Mouse (Mus musculus) heart, adult 11 months (tissue): ENCODE data around the gene Synpo2l.
A peak's percentile ranks its signal among the peaks of the same experiment; 100 is the strongest.

ENCODE experiments used
- DNase-seq: peaks from one replicate; pipeline ENCODE4 v3.0.0; 2022

Synpo2l gene

DNA sequence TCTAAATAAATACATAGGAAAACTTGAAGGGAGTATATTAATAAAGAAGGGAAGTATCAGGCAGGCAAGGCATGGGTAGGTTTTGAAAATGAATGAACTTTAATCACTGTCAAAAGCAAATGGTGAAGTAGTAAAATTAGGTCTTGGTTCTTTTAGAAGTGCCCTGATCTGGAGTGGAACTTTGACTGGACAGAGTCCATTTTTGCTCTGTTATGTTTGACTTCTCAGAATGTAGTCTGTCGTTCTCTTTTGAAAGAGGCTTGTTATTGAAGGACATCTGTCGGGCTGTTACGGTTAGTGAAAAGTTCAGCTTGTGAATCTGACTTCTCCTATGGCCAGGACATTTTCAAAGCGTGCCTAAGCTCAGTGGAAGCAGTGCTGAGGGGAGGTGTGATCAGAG is 9.8 kb upstream of the Synpo2l start:
- no peak for DNase-seq

DNA sequence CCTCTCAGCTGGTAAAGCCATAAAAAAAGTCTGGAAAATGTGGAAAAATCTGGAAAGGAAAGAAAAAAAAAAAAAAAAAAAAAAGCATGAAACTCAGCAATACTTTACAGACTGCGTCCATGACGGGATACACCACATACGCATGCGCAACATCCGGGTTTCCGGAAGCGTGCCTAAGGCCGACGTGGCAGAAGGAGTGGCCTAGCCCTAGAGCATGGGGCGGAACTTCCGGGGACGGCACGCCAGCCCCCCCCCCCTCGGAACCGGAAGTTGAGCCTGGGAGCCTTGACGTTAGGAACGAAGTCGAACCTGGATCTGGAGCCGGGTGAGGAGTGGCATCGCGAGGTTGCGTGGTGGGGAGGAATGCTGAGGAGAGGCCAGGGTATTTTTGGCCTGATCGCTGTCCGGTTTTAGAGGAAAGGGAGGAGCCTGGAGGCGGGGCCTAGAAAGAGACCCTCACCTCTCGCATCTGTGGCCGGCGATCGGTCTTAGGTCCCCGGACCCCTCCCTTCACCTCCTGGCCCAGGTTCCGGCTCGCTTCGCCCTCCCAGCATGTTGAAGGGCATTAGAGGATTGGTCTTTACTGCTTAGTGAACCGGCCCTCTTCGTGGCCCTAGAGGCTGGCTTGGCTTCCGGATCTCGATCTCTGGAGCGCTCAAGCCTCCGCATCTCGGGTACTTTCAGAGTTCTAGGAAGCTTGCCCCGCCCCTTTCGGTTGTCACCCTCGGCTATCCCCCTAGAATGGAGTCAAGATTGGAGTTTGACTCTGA is 6.1 kb upstream of the Synpo2l start, which contains the start of gene Sec24c:
Gene Sec24c (plus strand): TSS at position 245 of the 770 bp plus-strand sequence.
- DNase-seq = peak; percentile 99

DNA sequence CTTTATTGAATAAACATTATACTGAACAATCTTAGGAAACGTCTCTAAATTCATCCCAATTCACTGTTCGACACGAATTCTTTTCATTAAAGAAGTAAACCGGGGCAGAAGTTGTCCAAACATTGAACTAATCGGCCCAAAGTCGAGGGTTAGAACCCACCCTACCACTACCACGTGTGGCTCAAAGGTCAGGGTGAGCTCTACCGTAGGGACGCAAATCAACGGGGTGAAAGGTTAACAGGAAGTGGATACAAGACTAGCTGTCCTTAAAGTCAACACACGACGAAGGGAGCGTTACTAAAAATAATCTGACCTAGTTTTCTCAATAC is 5.5 kb upstream of the Synpo2l start:
- no peak for DNase-seq

DNA sequence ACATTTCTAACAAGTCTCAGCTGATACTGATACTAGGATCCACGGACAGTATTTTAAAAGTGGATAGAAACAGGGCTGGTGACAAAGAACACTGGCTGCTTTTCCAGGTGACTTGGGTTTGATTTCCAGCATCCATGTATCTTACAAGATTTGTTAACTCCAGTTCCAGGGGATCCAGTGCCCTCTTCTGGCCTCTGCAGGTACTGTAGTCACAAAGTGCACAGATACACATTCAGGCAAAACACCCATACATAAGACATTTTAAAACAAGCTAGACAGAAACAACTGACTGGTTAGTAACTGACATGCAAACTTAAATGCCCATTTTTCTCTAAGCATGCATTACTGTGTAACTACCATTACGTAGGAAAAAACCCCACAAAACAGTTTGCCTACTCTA is 4.8 kb upstream of the Synpo2l start:
- DNase-seq = no peak

DNA sequence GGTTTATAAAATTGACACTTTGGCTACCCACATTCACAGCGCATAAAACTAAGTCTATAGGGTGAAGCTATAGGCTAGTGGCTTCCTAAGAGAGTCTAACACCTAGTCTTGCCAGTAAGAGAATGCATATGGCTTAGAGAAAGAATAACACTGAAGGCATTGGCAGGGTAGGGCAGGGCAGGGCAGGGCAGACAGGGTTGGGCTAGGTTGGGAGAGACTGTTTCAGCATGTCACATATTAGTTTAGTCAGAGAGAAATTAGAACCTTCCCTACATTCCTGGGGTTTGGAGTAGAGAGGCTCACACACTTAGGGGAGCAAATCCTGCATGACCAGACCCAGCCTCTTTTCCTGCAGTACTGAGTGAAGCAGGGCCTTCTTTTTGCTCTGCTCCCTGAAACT is 685 bp downstream of the Synpo2l start:
- DNase-seq = no peak

DNA sequence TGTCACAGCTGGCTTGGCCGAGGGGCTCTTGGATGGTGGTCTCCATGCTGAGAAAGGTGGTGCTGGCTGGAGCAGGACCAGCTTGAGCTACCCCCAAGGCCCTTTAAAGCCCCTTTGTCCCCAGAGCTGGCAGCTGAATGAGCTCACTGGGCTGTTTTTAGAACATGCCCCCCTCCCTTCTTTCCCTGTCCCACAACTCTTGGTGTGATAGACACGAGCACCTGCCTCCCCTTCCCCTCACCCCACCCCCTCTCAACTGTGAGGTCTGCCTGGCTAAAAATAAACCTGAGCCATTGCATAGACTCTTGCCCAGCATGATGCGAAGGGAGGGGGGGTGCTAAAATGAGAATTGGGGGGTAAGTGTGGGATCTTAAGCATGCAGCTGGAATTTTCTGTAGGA is 3.7 kb downstream of the Synpo2l start:
- DNase-seq = peak; percentile 95

DNA sequence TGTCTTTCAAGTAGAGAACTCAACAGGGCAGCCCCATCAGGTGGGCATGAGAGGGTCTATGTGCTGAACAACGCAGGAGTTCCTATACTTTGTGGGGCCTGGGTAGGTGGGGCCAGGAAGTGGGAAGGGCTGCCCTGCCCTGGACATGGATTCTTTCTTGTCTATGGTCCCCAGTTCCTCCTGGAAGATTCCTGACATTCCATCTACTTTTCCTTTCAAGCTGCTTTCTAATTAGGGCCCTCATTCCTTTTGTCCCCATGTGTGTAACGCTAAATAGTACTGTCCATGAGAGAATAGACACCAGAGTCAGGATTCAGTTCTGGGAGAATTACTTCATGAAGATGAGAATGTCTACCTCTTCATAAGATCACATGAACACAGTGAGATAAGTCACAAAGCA is 4.6 kb downstream of the Synpo2l start:
- DNase-seq = no peak

DNA sequence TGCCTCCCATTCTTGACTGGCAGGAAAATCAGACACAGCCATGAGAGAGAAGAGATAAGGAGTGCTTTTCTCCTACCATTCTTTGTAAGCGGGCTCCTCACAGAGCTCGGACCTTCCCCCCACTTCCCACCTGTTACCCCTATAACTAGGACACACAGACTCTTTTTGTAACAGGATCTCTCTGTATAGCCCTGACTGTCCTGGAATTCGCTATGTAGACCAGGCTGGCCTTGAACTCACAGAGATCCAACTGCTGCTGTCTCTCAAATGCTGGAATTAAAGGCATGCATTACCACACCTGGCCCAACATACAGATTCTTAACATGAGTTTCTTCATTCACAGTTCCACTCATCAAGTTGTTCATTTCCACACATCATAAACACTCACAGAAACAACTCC is 5.4 kb downstream of the Synpo2l start:
- DNase-seq = peak; percentile 86

DNA sequence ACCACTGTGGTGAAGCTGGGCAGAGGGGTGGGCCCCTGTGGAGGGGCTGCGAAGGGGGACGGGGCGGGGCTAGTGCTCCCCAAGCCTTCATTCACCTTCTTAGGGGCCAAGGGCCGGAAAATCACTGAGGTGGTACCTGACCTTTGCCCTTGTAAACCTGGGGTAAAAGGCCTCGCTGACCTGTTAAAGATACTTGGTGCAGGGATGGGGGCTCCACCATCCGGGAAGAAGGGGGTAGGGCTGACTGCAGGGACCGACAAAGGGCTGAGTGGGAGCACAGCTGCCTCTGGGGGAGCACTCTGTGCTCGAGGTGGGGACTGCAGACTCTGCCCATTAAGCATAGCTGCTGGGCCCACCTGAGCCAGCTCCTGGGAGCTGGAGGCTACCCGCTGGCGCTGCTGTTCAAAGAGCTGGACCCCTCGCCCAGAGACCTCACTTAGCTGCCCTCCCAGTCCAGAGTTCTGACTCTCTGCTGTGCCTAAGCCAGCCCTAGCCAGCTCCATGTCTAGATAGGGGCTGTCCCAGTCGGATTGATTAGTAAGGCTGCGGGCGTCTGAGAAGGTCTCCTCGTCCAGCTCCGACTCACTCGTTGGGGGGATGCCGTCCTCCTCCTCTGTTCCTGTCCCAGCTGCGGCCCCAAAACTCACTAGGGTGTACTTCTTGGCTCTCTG is 6.4 kb downstream of the Synpo2l start:
- peak; percentile 94 for DNase-seq

DNA sequence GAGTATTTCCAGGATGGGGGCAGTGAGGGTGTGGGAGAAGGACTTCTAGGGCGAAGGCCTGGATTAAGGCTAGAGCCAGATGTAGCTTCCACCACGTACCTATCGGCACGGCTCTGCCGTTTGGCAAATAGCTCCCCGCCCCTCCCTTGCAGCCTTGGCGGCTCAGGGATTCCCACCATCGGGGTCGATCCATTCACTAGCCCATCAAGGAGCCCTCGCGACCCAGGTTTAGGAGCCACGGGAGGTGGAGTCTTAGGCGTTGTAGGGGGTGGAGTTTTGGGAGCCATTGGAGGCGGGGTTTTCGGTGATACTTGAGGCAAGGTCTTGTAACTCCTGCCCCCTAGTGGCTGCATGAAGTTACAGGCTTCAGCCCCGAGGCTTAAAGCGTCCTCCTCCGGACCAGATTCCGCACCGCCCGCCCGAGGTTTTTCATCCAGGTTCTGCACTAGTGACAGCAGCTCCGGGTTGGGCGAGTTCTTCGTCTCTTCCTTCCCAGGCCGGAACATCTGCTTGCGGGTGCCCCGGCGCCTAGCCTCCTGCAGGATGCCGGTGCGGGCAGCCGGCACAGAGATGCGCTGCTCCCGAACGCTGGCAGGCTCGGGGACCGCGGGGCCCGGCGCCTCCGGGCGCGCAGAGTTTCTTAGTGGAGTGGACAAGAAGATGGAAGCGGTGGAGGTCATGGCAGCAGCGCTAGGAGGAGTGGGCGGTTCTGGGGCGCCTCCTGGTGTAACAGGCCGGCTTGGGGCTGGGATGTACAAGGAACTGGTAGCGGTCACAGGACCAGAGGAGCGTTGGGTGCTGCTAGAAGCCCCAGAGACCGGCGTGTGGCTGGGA is 7.1 kb downstream of the Synpo2l start:
- DNase-seq = peak; percentile 99

DNA sequence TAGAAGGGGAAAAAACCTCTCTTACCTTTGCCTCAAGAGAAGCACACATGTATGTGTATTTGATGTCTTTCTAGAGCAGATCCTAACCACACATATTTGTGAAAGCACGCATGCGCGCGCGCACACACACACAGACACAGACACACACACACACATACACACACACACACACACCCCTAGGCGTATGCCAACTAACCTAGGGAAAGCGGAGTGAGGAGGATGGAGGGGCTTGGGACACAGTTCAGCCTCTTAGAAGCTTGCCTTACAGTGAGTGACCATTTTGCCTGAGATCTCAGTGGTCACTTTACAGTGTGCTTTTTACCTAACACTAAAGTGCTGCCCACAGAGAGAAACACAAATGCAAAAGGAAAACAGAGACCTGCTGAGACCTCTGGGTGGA is 8.5 kb downstream of the Synpo2l start:
- DNase-seq = no peak

DNA sequence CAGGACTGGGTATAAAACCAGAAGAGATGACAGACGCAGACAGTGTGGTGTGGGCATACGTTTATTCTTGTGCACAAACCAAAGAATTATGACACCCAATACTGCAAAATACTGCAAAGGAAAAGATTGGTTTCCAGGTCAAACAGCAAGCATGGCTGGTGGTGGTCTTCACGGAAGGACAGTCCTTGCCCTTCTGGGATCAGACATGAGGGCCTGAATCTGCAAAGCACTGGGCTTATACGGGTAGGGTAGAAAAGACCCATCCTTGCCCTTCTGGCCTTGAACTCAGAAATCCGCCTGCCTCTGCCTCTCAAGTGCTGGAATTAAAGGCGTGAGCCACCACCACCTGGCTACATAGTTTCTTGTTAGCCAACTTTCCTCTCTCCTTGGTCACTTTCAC is 9.3 kb downstream of the Synpo2l start:
- DNase-seq = no peak

DNA sequence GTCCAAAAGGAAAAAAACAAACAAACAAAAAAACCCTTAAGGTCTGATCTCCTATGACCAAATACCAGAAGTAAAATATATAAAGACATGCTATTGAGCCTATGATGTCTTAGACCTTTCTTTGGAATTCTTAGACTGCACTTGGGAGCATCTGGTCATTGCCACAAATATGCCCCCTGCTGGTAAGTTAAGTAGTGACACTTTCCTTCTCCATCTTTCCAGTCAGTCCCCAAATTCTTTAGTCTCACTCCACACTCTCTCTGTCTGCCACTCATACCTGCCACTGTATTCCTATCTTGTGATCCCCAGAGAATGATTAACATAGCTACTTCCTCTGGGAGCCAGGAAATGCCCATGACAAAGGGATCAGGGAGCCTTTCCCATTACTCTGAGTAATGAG is 9.8 kb downstream of the Synpo2l start:
- peak; percentile 89 for DNase-seq

DNA sequence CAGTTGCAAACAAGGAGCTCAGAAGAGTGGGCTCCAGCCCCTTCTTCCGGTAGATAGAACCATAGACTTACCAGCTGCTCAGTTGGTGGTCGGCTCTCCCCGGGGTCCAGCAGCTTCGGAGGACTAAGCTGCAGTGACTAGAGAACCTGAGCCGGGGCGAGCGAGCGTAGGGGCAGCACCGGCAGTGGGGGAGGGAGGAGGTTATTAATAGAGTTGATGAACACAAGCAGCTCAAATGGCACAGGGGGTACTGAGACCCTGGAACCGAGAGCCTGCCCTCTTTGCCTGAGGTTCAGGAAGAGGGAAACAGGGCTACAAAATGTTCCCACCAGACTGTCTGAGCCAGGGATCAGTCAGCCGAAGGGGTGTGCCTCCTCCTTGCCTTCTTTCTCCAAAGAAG is 11.8 kb downstream of the Synpo2l start, which contains the start of gene Myoz1:
Gene Myoz1 (minus strand): TSS at position 180 of the 400 bp plus-strand sequence.
- DNase-seq = peak; percentile 89

DNA sequence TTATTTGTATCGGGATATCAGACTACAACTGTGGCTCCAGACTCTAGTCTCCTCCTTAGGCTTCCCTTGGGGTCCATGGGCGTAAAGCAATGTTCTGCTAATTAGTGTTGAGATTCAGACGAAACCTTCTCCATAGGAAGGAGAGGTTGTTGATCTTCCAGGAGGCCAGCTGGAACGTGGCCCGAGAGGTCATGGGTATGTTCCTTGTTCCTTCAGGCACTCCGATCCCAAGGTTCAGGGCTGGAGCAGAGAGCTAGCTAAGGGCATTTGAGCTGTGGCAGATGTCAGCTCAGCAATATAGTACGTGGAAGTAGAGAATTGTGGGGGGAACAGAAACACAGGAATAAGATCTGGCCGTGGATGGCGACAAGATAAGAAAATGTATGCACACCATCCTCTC is 12.4 kb downstream of the Synpo2l start:
- peak; percentile 90 for DNase-seq

DNA sequence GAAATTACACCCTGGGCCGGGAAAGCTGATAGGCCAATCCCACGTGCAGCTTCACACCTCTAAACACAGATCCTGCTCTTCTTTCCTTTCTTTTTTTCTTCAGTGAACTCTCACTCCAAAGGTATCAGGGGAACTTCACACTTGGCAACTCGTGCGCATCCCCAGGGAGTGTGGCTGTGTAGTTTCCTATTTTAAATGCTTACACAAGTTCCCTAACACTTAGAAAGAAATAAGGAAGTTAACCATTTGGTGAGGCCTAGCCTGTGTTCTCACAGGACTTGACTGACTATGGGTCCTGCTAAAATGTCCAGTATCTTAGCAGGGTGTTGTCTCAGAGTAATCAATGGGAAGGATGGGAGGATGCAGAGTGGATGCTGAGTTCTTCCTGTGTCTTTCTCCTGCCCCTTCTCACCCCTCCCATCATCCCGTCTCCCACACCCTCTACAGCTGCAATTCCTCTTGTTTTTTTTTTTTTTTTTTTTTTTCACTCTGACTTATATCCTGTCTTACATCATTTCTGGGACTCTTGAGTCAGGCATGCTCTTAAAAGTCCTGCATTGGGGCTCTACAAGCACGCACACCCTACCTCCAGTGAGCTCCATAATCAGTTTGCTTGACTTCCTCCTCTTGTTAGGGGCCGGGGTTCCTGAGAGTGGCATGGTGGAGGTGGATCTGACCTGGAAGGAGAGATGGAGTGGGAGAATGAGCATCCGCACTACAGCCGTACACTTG is 13.3 kb downstream of the Synpo2l start:
- peak; percentile 92 for DNase-seq

DNA sequence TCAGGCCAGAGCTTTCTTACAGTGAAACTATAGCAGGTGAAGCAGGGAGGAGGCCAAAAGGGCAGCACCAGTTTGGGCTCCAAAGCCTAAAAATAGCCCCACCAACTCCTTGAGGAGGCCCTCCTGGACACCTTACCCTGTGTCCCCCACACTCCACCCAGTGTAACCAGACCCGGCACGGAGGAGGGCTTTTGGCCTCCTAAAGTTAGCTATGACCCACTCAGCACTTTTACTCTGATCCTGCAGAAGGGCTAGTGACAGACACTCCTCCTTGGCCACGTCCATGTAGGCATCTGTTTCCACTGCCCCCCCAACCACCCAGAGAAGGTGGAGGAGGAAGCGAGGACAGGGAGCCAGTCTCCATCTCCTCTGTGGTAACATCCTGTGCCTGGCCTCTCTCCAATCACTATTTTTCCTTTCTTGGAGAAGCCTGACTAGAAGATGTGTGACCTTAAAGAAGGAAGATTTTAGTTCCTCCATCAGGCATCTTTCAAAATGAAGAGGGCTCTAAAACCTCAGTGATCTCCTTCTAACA is 16.4 kb downstream of the Synpo2l start:
- DNase-seq = peak; percentile 91

DNA sequence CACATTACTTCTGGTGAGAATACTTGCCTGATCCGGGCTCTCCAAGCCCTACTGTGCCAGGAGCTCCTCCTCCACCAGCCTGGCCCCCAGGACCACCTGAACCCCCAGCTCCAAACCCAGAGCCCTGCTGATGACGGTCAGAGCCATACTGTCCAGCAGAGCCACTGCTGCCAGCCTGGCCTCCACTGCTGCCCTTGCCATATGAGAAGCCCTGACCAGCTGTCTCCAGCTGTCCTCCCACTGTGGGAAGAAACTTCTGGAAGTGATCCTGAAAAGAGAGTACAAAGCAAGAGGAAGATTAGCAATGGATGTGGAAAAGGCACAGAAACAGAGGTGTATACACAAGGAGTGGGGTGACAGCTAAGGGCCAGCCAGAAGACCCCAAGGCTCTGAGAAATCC is 17.2 kb downstream of the Synpo2l start:
- peak; percentile 96 for DNase-seq

DNA sequence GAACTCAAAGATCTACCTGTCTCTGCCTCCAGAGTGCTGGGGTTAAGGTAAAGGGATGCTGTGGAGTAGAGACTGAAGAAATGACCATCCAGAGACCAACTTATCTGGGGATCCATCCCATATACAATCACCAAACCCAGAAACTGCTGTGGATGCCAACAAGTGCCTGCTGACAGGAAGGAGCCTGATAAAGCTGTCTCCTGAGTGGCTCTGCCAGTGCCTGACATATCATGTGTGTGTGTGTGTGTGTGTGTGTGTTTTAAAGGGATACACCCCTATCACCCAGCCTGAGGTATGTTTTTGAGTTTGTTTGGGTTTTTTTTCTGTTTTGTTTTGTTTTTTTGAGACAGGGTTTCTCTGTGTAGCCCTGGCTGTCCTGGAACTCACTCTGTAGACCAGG is 21.8 kb downstream of the Synpo2l start:
- peak; percentile 24 for DNase-seq

DNA sequence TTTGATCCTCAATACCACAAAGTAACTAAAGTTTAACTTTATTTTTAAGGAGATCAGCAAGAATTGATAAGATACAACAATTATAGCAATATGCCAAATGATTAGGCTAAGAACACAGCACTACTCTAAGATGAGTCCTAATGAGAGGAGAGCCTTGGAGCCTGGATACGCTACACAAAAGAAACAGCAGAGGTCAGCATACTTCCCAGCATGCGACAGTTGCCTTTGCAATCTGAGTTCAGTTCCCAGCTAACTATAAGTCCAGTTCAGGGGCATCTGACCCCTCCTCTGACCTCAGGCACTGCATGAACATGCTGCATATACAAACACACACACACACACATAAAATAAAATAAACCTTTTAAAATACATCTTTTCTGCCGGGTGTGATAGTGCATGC is 22.6 kb downstream of the Synpo2l start:
- DNase-seq = peak; percentile 56

DNA sequence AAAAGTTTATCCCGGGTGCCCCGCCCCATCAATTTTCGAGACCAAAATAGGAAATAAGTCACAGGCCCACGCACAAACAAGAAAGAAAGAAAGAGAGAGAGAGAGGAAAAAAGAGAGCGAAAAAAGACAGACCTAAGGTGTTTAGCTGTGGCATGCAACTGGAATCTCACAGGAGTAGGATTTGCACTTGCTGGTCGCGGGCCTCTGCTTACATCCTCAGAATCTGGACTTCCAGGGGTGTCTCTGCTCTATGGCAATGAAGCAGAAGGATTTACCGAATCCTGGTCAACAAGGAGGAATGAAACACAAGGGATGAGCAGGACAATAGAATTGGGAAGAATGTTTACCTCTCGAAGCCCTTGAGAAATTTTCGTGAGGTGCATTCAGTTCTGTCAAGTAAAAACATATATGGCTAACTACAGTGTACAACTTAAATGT is 26.7 kb downstream of the Synpo2l start:
- no peak for DNase-seq

DNA sequence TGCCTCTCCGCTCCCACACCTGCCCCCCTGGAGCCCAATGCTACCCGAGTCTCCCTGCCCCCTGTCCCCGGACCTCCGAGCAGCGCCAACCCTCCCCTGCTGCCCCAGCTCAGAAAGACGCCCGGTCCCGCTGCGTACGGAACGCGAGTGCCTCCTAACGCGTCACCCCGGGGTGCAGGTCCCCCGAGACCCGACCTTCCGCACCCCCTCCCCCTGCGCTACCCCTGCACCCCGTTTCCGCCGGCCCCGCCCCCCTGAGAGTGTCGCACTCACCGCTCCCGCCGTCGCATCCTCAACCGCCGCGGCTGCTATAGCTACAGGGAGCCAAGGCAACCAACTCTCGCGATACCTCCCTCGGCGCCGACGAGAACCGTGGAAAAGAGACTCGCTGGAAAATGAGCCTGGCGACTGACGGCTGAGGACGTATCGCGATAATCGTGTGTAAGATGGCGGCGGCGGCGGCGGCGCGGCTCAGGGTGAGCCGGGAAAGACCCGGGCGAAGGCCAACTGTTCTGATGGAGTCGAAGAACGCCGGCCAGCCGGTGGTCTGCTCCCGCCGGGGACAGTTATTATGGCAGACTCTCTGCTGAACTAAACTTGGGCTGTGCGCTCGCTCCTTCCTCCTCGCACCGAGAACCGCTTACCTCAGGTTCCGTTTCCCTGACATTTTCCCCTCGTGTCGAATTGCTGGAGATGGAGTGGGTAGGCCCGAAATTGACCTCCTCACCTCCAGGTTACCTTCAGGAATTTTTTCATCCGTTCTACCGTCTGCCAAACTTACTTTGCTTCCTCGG is 27.3 kb downstream of the Synpo2l start, which contains the start of gene Usp54:
Gene Usp54 (minus strand): TSS at position 420 of the 794 bp plus-strand sequence.
- DNase-seq = peak; percentile 100
